Mouse (Mus musculus): ENCODE data around the gene Prkcd. TPM values are rescaled to one million over a fixed set of nuclear protein-coding genes. Genes with fewer than 3 reads are reported as not detected.

Prkcd gene
- polyA plus RNA-seq, 2 experiments, result 11.4 to 18.7 TPM

GRCm38 (mm10) chr14:30612523-30612922 lies 13.5 kb downstream of the Prkcd start:
- Histone ChIP-seq H3K36me3 (replicated peaks; ENCODE audit: control insufficient read depth, insufficient read depth, low read depth) (no peaks in the 10 kb centered on the region; the same call in 1 of the 2 replicates), H3K9me3 (ENCODE audit: control insufficient read depth, low read length) (no peaks in the 10 kb centered on the region), H3K4me1 (replicated peaks; ENCODE audit: control insufficient read depth in 2 of 2, insufficient read depth in 2 of 2, low read length in 1 of 2) (peaks cover 0 to 6% of the 10 kb centered on the region in 2 experiments; a peak in 1 of 4 replicates), H3K27ac (no peak overlapping the region), H3K9ac (replicated peaks) (no peak overlapping the region), H3K4me3 (ENCODE audit: insufficient read depth in 1 of 2, low read depth in 2 of 2, low read length in 2 of 2) (no peak overlapping the region), H3K27me3 (ENCODE audit: control insufficient read depth, insufficient read depth, low read length) (no peaks in the 10 kb centered on the region), H3K4me2 (ENCODE audit: low read depth) (no peak overlapping the region)
- WGBS (ENCODE audit: insufficient replicate concordance), result 15% methylated on average over 7 of the region's 7 CpGs
- ATAC-seq (ENCODE audit: insufficient read depth), result 0 out of 2 replicates have a peak, but pooled peaks have one; percentile 40
- peak in 1 of 3 experiments; percentile 37 for DNase-seq (ENCODE audit: low read depth in 3 of 3, low spot score in 3 of 3)
- peak; percentile 99 for TF ChIP-seq CTCF (IDR thresholded peaks at IDR 0.05; ENCODE audit: low read depth)
- TF ChIP-seq EP300 (IDR thresholded peaks at IDR 0.05; ENCODE audit: low read depth), result no peak

DNA sequence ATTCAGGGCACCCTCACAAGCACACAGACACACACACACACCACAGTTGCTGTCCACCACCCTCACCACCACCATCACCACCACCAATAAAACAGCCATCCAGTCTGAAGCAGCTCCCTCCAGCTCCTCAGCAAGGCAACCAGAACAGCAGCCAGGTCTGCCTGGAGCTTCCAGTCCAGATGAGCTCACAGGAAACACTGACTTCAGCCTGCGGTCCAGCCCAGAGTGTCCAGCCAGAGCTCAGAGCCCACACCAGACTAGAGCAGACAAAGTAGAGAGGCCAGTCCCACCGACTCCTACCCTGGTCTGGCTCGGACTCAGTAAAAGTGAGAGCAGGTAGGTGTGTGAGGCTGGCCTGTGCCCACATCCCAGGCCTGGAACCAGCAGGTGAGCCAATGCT lies 15.1 kb downstream of the Prkcd start:
- TF ChIP-seq CTCF (IDR thresholded peaks at IDR 0.05; ENCODE audit: low read depth) (no peak), EP300 (IDR thresholded peaks at IDR 0.05; ENCODE audit: low read depth) (no peak)
- H3K4me2 ChIP-seq (ENCODE audit: low read depth), result no peak overlapping the region

GRCm38 (mm10) chr14:30610304-30610703 lies 15.7 kb downstream of the Prkcd start:
- no peak overlapping the region for H3K4me3 ChIP-seq (ENCODE audit: insufficient read depth in 1 of 2, low read depth in 2 of 2, low read length in 2 of 2)
- no peak for DNase-seq (ENCODE audit: low read depth in 3 of 3, low spot score in 3 of 3)
- no peaks in the 10 kb centered on the region; the same call in 1 of the 2 replicates for H3K36me3 ChIP-seq (replicated peaks; ENCODE audit: control insufficient read depth, insufficient read depth, low read depth)
- no peak overlapping the region for H3K4me2 ChIP-seq (ENCODE audit: low read depth)
- no peaks in the 10 kb centered on the region for H3K9me3 ChIP-seq (ENCODE audit: control insufficient read depth, low read length)
- no peak overlapping the region for H3K9ac ChIP-seq (replicated peaks)
- no peaks in the 10 kb centered on the region for H3K27me3 ChIP-seq (ENCODE audit: control insufficient read depth, insufficient read depth, low read length)
- no peak for ATAC-seq (ENCODE audit: insufficient read depth)
- 0 out of 4 replicates have a peak, but pooled peaks cover 0 to 3% of the 10 kb centered on the region in 2 experiments for H3K4me1 ChIP-seq (replicated peaks; ENCODE audit: control insufficient read depth in 2 of 2, insufficient read depth in 2 of 2, low read length in 1 of 2)
- no peak for TF ChIP-seq CTCF (IDR thresholded peaks at IDR 0.05; ENCODE audit: low read depth)
- no peak for TF ChIP-seq EP300 (IDR thresholded peaks at IDR 0.05; ENCODE audit: low read depth)
- WGBS (ENCODE audit: insufficient replicate concordance), result 70% methylated on average over 2 of the region's 2 CpGs
- H3K27ac ChIP-seq, result no peak overlapping the region

More for the DNA sequence above, 15.1 kb downstream of the Prkcd start:
- no peaks in the 10 kb centered on the region; the same call in 1 of the 2 replicates for H3K36me3 ChIP-seq (replicated peaks; ENCODE audit: control insufficient read depth, insufficient read depth, low read depth)
- H3K27ac ChIP-seq, result no peak overlapping the region
- H3K9me3 ChIP-seq (ENCODE audit: control insufficient read depth, low read length), result no peaks in the 10 kb centered on the region
- no peak overlapping the region for H3K9ac ChIP-seq (replicated peaks)
- 77% methylated on average over 3 of the region's 3 CpGs for WGBS (ENCODE audit: insufficient replicate concordance)
- ATAC-seq (ENCODE audit: insufficient read depth), result no peak
- H3K4me1 ChIP-seq (replicated peaks; ENCODE audit: control insufficient read depth in 2 of 2, insufficient read depth in 2 of 2, low read length in 1 of 2), result 0 out of 4 replicates have a peak, but pooled peaks cover 0 to 3% of the 10 kb centered on the region in 2 experiments
- H3K27me3 ChIP-seq (ENCODE audit: control insufficient read depth, insufficient read depth, low read length), result no peaks in the 10 kb centered on the region
- DNase-seq (ENCODE audit: low read depth in 3 of 3, low spot score in 3 of 3), result no peak
- no peak overlapping the region for H3K4me3 ChIP-seq (ENCODE audit: insufficient read depth in 1 of 2, low read depth in 2 of 2, low read length in 2 of 2)

GRCm38 (mm10) chr14:30609499-30609898 lies 16.5 kb downstream of the Prkcd start:
- ATAC-seq (ENCODE audit: insufficient read depth) (no peak), DNase-seq (ENCODE audit: low read depth in 3 of 3, low spot score in 3 of 3) (no peak)
- Histone ChIP-seq H3K9me3 (ENCODE audit: control insufficient read depth, low read length) (no peaks in the 10 kb centered on the region), H3K4me3 (ENCODE audit: insufficient read depth in 1 of 2, low read depth in 2 of 2, low read length in 2 of 2) (no peak overlapping the region), H3K27me3 (ENCODE audit: control insufficient read depth, insufficient read depth, low read length) (no peaks in the 10 kb centered on the region), H3K9ac (replicated peaks) (no peak overlapping the region), H3K36me3 (replicated peaks; ENCODE audit: control insufficient read depth, insufficient read depth, low read depth) (no peaks in the 10 kb centered on the region; the same call in 1 of the 2 replicates), H3K4me1 (replicated peaks; ENCODE audit: control insufficient read depth in 2 of 2, insufficient read depth in 2 of 2, low read length in 1 of 2) (0 out of 4 replicates have a peak, but pooled peaks cover 0 to 3% of the 10 kb centered on the region in 2 experiments), H3K27ac (no peak overlapping the region), H3K4me2 (ENCODE audit: low read depth) (no peak overlapping the region)
- TF ChIP-seq EP300 (IDR thresholded peaks at IDR 0.05; ENCODE audit: low read depth), result no peak
- TF ChIP-seq CTCF (IDR thresholded peaks at IDR 0.05; ENCODE audit: low read depth), result no peak
- WGBS (ENCODE audit: insufficient replicate concordance), result 60% methylated on average over 3 of the region's 3 CpGs

- H3K27me3 ChIP-seq (ENCODE audit: control insufficient read depth, insufficient read depth, low read length), result no peaks in the 10 kb centered on the region
- H3K9ac ChIP-seq (replicated peaks), result no peak overlapping the region
- TF ChIP-seq CTCF (IDR thresholded peaks at IDR 0.05; ENCODE audit: low read depth) (no peak), EP300 (IDR thresholded peaks at IDR 0.05; ENCODE audit: low read depth) (no peak)
- no peak overlapping the region for H3K4me2 ChIP-seq (ENCODE audit: low read depth)
- no peaks in the 10 kb centered on the region; the same call in 1 of the 2 replicates for H3K36me3 ChIP-seq (replicated peaks; ENCODE audit: control insufficient read depth, insufficient read depth, low read depth)
- DNase-seq (ENCODE audit: low read depth in 3 of 3, low spot score in 3 of 3), result no peak
- ATAC-seq (ENCODE audit: insufficient read depth), result no peak
- H3K4me3 ChIP-seq (ENCODE audit: insufficient read depth in 1 of 2, low read depth in 2 of 2, low read length in 2 of 2), result no peak overlapping the region
- H3K9me3 ChIP-seq (ENCODE audit: control insufficient read depth, low read length), result no peaks in the 10 kb centered on the region
- WGBS (ENCODE audit: insufficient replicate concordance), result 75% methylated on average over 6 of the region's 6 CpGs
- H3K27ac ChIP-seq, result no peak overlapping the region
- H3K4me1 ChIP-seq (replicated peaks; ENCODE audit: control insufficient read depth in 2 of 2, insufficient read depth in 2 of 2, low read length in 1 of 2), result 0 out of 4 replicates have a peak, but pooled peaks cover 0 to 3% of the 10 kb centered on the region in 2 experiments
Observed at GRCm38 (mm10) chr14:30608176-30608575, 17.8 kb downstream of the Prkcd start.

All from liver, embryonic 14.5 days (tissue).